8 mouse cellular contexts compared by ENCODE assay signal in genomic region chr15:97773108-97773507, GRCm38 (mm10). TPM values are rescaled to one million over a fixed set of nuclear protein-coding genes. Genes with fewer than 3 reads are reported as not detected.
DNase-seq lines count a peak whose midpoint lies in the region; ATAC-seq lines count a peak whose summit lies in the region.

No protein-coding gene starts in this region.

- H3K9me3 ChIP-seq in forebrain, embryonic 12.5 days, result no peaks in the 10 kb centered on the region
- no peaks in the 10 kb centered on the region for H3K9me3 ChIP-seq in forebrain, embryonic 16.5 days (ENCODE audit: control insufficient read depth, low read length)
- no peaks in the 10 kb centered on the region for H3K9me3 ChIP-seq in embryonic facial prominence, embryonic 15.5 days (replicated peaks)
- H3K9me3 ChIP-seq in intestine, embryonic 15.5 days, result no peaks in the 10 kb centered on the region
- H3K9me3 ChIP-seq in liver, embryonic 15.5 days (replicated peaks), result no peaks in the 10 kb centered on the region

- H3K36me3 ChIP-seq in forebrain, embryonic 12.5 days (replicated peaks), result no peaks in the 10 kb centered on the region
- H3K36me3 ChIP-seq in forebrain, embryonic 16.5 days (ENCODE audit: control insufficient read depth, insufficient read depth), result no peaks in the 10 kb centered on the region
- H3K36me3 ChIP-seq in embryonic facial prominence, embryonic 15.5 days, result no peaks in the 10 kb centered on the region
- no peaks in the 10 kb centered on the region for H3K36me3 ChIP-seq in intestine, embryonic 15.5 days
- no peaks in the 10 kb centered on the region for H3K36me3 ChIP-seq in liver, embryonic 15.5 days (replicated peaks)

- no peak overlapping the region for H3K4me2 ChIP-seq in forebrain, embryonic 12.5 days
- H3K4me2 ChIP-seq in forebrain, embryonic 16.5 days (ENCODE audit: low read length), result no peak overlapping the region
- H3K4me2 ChIP-seq in embryonic facial prominence, embryonic 15.5 days (replicated peaks), result no peak overlapping the region; the same call in 1 of the 2 replicates
- peak overlapping the region; percentile 9 for H3K4me2 ChIP-seq in intestine, embryonic 15.5 days (replicated peaks)
- H3K4me2 ChIP-seq in liver, embryonic 15.5 days, result no peak overlapping the region

- peak; percentile 76 for DNase-seq in testis, postnatal 10 days (ENCODE audit: low spot score)
- DNase-seq in spleen, adult 18-20 months, result no peak

- H3K4me1 ChIP-seq in forebrain, embryonic 12.5 days, result peaks cover 14% of the 10 kb centered on the region
- peaks cover 2% of the 10 kb centered on the region for H3K4me1 ChIP-seq in forebrain, embryonic 16.5 days (replicated peaks; ENCODE audit: control insufficient read depth, insufficient read depth, low read length)
- peaks cover 37% of the 10 kb centered on the region for H3K4me1 ChIP-seq in embryonic facial prominence, embryonic 15.5 days
- H3K4me1 ChIP-seq in intestine, embryonic 15.5 days (replicated peaks), result peaks cover 25% of the 10 kb centered on the region
- peaks cover 26% of the 10 kb centered on the region for H3K4me1 ChIP-seq in liver, embryonic 15.5 days (replicated peaks)

- WGBS in forebrain, embryonic 12.5 days, result 35% methylated on average over 5 of the region's 5 CpGs
- WGBS in forebrain, embryonic 16.5 days, result 22% methylated on average over 5 of the region's 5 CpGs
- WGBS in embryonic facial prominence, embryonic 15.5 days, result 26% methylated on average over 5 of the region's 5 CpGs
- 22% methylated on average over 5 of the region's 5 CpGs for WGBS in intestine, embryonic 15.5 days
- 35% methylated on average over 5 of the region's 5 CpGs for WGBS in liver, embryonic 15.5 days (ENCODE audit: insufficient replicate concordance)

- ATAC-seq in forebrain, embryonic 12.5 days (ENCODE audit: low FRiP score), result no peak
- no peak for ATAC-seq in forebrain, embryonic 16.5 days
- ATAC-seq in embryonic facial prominence, embryonic 15.5 days (ENCODE audit: insufficient number of reproducible peaks, low FRiP score, low TSS enrichment, low read depth), result peak; percentile 32; the same call in 1 of the 2 replicates
- ATAC-seq in intestine, embryonic 15.5 days, result peak; percentile 67
- no peak for ATAC-seq in liver, embryonic 15.5 days (ENCODE audit: insufficient read depth)
- ATAC-seq in activated CD4-positive, CD25-positive, alpha-beta regulatory T cell, adult 4 months, result no peak

- peak overlapping the region; percentile 61; the same call in 1 of the 2 replicates for H3K27ac ChIP-seq in forebrain, embryonic 12.5 days
- no peak overlapping the region for H3K27ac ChIP-seq in forebrain, embryonic 16.5 days (ENCODE audit: low read length)
- H3K27ac ChIP-seq in embryonic facial prominence, embryonic 15.5 days (replicated peaks), result peak overlapping the region; percentile 68
- H3K27ac ChIP-seq in intestine, embryonic 15.5 days, result peak overlapping the region; percentile 64
- peak overlapping the region; percentile 51; the same call in 1 of the 2 replicates for H3K27ac ChIP-seq in liver, embryonic 15.5 days (replicated peaks)

- H3K4me3 ChIP-seq in forebrain, embryonic 12.5 days (replicated peaks), result no peak overlapping the region
- no peak overlapping the region for H3K4me3 ChIP-seq in forebrain, embryonic 16.5 days (replicated peaks; ENCODE audit: low read length)
- H3K4me3 ChIP-seq in embryonic facial prominence, embryonic 15.5 days (replicated peaks), result no peak overlapping the region
- H3K4me3 ChIP-seq in intestine, embryonic 15.5 days (replicated peaks), result no peak overlapping the region
- no peak overlapping the region for H3K4me3 ChIP-seq in liver, embryonic 15.5 days (replicated peaks)

- peaks cover 62% of the 10 kb centered on the region for H3K27me3 ChIP-seq in forebrain, embryonic 12.5 days
- H3K27me3 ChIP-seq in forebrain, embryonic 16.5 days (replicated peaks; ENCODE audit: control insufficient read depth, insufficient read depth, low read length), result 0 out of 2 replicates have a peak, but pooled peaks cover 5% of the 10 kb centered on the region
- no peaks in the 10 kb centered on the region for H3K27me3 ChIP-seq in embryonic facial prominence, embryonic 15.5 days
- H3K27me3 ChIP-seq in intestine, embryonic 15.5 days (replicated peaks), result 0 out of 2 replicates have a peak, but pooled peaks cover 9% of the 10 kb centered on the region
- H3K27me3 ChIP-seq in liver, embryonic 15.5 days, result peaks cover 53% of the 10 kb centered on the region

- no peak overlapping the region for H3K9ac ChIP-seq in forebrain, embryonic 12.5 days
- H3K9ac ChIP-seq in forebrain, embryonic 16.5 days (replicated peaks; ENCODE audit: low read depth, low read length), result no peak overlapping the region
- H3K9ac ChIP-seq in embryonic facial prominence, embryonic 15.5 days, result no peak overlapping the region
- no peak overlapping the region for H3K9ac ChIP-seq in intestine, embryonic 15.5 days
- H3K9ac ChIP-seq in liver, embryonic 15.5 days, result no peak overlapping the region

RNA-seq across cellular contexts. Expression of gene Slc48a1, which starts 5.2 kb away (rescaled TPM):
- 36.6 and 38.1 TPM in 2 replicates for polyA plus RNA-seq in forebrain, embryonic 12.5 days (2016; fragmentation: Nextera tagmentation; extraction: Ambion mirVana)
- polyA plus RNA-seq in forebrain, embryonic 16.5 days (2015; fragmentation: Nextera tagmentation; extraction: Ambion mirVana), result 72.9 and 78.2 TPM in 2 replicates
- 51.2 and 52.7 TPM in 2 replicates for polyA plus RNA-seq in embryonic facial prominence, embryonic 15.5 days (2015; fragmentation: Nextera tagmentation; extraction: Ambion mirVana)
- 23.9 and 25.1 TPM in 2 replicates for polyA plus RNA-seq in intestine, embryonic 15.5 days (2015; fragmentation: Nextera tagmentation; extraction: Ambion mirVana)
- polyA plus RNA-seq in liver, embryonic 15.5 days (2015; fragmentation: Nextera tagmentation; extraction: Ambion mirVana), result 101 and 106 TPM in 2 replicates
- 10 to 100 TPM; 23.6 to 29.0 TPM for polyA plus RNA-seq in activated CD4-positive, CD25-positive, alpha-beta regulatory T cell, adult 4 months (2017; shearing (Covaris generic))

RNA-seq across cellular contexts. Expression of gene Rapgef3, which starts 5.3 kb away (rescaled TPM):
- polyA plus RNA-seq in forebrain, embryonic 12.5 days (2016; fragmentation: Nextera tagmentation; extraction: Ambion mirVana), result 6.2 and 6.3 TPM in 2 replicates
- 8.9 and 13.3 TPM in 2 replicates for polyA plus RNA-seq in forebrain, embryonic 16.5 days (2015; fragmentation: Nextera tagmentation; extraction: Ambion mirVana)
- 11.8 and 12.9 TPM in 2 replicates for polyA plus RNA-seq in embryonic facial prominence, embryonic 15.5 days (2015; fragmentation: Nextera tagmentation; extraction: Ambion mirVana)
- 6.9 and 7.8 TPM in 2 replicates for polyA plus RNA-seq in intestine, embryonic 15.5 days (2015; fragmentation: Nextera tagmentation; extraction: Ambion mirVana)
- polyA plus RNA-seq in liver, embryonic 15.5 days (2015; fragmentation: Nextera tagmentation; extraction: Ambion mirVana), result 1.7 and 2.1 TPM in 2 replicates
- polyA plus RNA-seq in activated CD4-positive, CD25-positive, alpha-beta regulatory T cell, adult 4 months (2017; shearing (Covaris generic)), result not detected

RNA-seq across cellular contexts. Expression of gene Endou, which starts 42.0 kb away (rescaled TPM):
- polyA plus RNA-seq in forebrain, embryonic 12.5 days (2016; fragmentation: Nextera tagmentation; extraction: Ambion mirVana), result 0.10 and 0.33 TPM in 2 replicates
- 0.18 and 0.42 TPM in 2 replicates for polyA plus RNA-seq in forebrain, embryonic 16.5 days (2015; fragmentation: Nextera tagmentation; extraction: Ambion mirVana)
- 35.2 and 35.9 TPM in 2 replicates for polyA plus RNA-seq in embryonic facial prominence, embryonic 15.5 days (2015; fragmentation: Nextera tagmentation; extraction: Ambion mirVana)
- polyA plus RNA-seq in intestine, embryonic 15.5 days (2015; fragmentation: Nextera tagmentation; extraction: Ambion mirVana), result 0.09 and 0.21 TPM in 2 replicates
- 0.10 and 0.18 TPM in 2 replicates for polyA plus RNA-seq in liver, embryonic 15.5 days (2015; fragmentation: Nextera tagmentation; extraction: Ambion mirVana)
- under 1 TPM in 1 of 2 experiments, not detected in 1; 0.33 TPM for polyA plus RNA-seq in activated CD4-positive, CD25-positive, alpha-beta regulatory T cell, adult 4 months (2017; shearing (Covaris generic))

Comparison
In these comparisons a context has a peak if more than half of its experiments do, and no peak if none do; other contexts are left out.
1. ATAC-seq: peak in embryonic facial prominence, embryonic 15.5 days (single experiment) and intestine, embryonic 15.5 days (single experiment); none in forebrain, embryonic 12.5 days (single experiment), forebrain, embryonic 16.5 days (single experiment), liver, embryonic 15.5 days (single experiment) and activated CD4-positive, CD25-positive, alpha-beta regulatory T cell, adult 4 months (single experiment).
2. RNA of gene Endou, which starts 42.0 kb away (polyA plus RNA-seq): 35.2 to 35.9 TPM in embryonic facial prominence, embryonic 15.5 days; 0.10 to 0.33 TPM in forebrain, embryonic 12.5 days, 0.33 TPM in activated CD4-positive, CD25-positive, alpha-beta regulatory T cell, adult 4 months, 0.18 to 0.42 TPM in forebrain, embryonic 16.5 days, 0.10 to 0.18 TPM in liver, embryonic 15.5 days and 0.09 to 0.21 TPM in intestine, embryonic 15.5 days; every median in the first group is over 10 times any median in the second.